Mouse (Mus musculus) heart, postnatal 36 days (tissue): ENCODE results near the gene Galk1. TPM values are rescaled to one million over a fixed set of nuclear protein-coding genes. Genes with fewer than 3 reads are reported as not detected.
"Not testable (repeated sequence)": the region's sequence is repeated elsewhere in the genome, so short reads cannot be mapped to it uniquely, and the experiment has no call there.

Experiments
- DNase-seq, 2 experiments: peaks; one replicate each; pipeline ENCODE4 v3.0.0; 2021 to 2022
- intact Hi-C: fragments of 180-260 bp; cut with DNase I; formaldehyde crosslinking; loops from one replicate; pipeline ENCODE4 v1.15.1; 2025
- total RNA-seq, 2 experiments: library from RNA; stranded (reverse); gene quantifications; 2 replicates each; pipeline ENCODE4 v1.2.3; 2021

Gene Galk1
- total RNA-seq, 2 experiments from 2014 or later = 12.8 to 19.3 TPM

GRCm38 (mm10) chr11:116030898-116031845 is 18.7 kb upstream of the Galk1 start:
- intact Hi-C loops = loop anchor here (1.0 to 2.0 kb wide), 2 partner anchors 55 to 100 kb away; partner anchors contain the start of genes Trim65 and Wbp2
- no peak for DNase-seq

- DNase-seq = peak; percentile 96 to 98
- intact Hi-C loops = loop anchor here (1.0 to 2.0 kb wide), 2 partner anchors 56 to 101 kb away; partner anchors contain the start of genes Trim65 and Wbp2
These were observed 17.8 kb upstream of the Galk1 start, which contains the start of gene Unk for GRCm38 (mm10) chr11:116030088-116030897. Unk (plus strand) TSS chr11:116030322.

- DNase-seq = no peak
- intact Hi-C loops = no loop called here
These were observed 16.8 kb upstream of the Galk1 start for GRCm38 (mm10) chr11:116029086-116029865.

- no peak for DNase-seq
These were observed 15.8 kb upstream of the Galk1 start for GRCm38 (mm10) chr11:116028177-116028865.

GRCm38 (mm10) chr11:116027756-116028155 is 15.2 kb upstream of the Galk1 start, which contains the start of gene H3f3b:
H3f3b (minus strand) TSS chr11:116027962.
- intact Hi-C loops = no loop called here
- DNase-seq = no peak

More at GRCm38 (mm10) chr11:116028177-116028865, 15.8 kb upstream of the Galk1 start:
- intact Hi-C loops = no loop called here

- intact Hi-C loops = no loop called here
These were observed 12.7 kb upstream of the Galk1 start for GRCm38 (mm10) chr11:116025056-116025845.

GRCm38 (mm10) chr11:116024356-116024808 is 11.9 kb upstream of the Galk1 start:
- DNase-seq = peak; percentile 90 to 94
- intact Hi-C loops = no loop called here

More at GRCm38 (mm10) chr11:116025056-116025845, 12.7 kb upstream of the Galk1 start:
- DNase-seq = no peak

- peak; percentile 77 to 89 for DNase-seq
- intact Hi-C loops = no loop called here
These were observed 11.3 kb upstream of the Galk1 start for GRCm38 (mm10) chr11:116023771-116024355.

GRCm38 (mm10) chr11:116023074-116023770 is 10.7 kb upstream of the Galk1 start:
- intact Hi-C loops, DNase-seq: not testable (repeated sequence)

GRCm38 (mm10) chr11:116022256-116022780 is 9.8 kb upstream of the Galk1 start:
- intact Hi-C loops = no loop called here

GRCm38 (mm10) chr11:116021328-116022220 is 9.1 kb upstream of the Galk1 start:
- intact Hi-C loops = no loop called here
- DNase-seq = no peak

More at GRCm38 (mm10) chr11:116022256-116022780, 9.8 kb upstream of the Galk1 start:
- no peak for DNase-seq

- intact Hi-C loops = no loop called here
- DNase-seq = no peak
These were observed 8.0 kb upstream of the Galk1 start for GRCm38 (mm10) chr11:116020519-116020922.

- DNase-seq = no peak
- intact Hi-C loops = no loop called here
These were observed 7.5 kb upstream of the Galk1 start for GRCm38 (mm10) chr11:116019976-116020411.

- no peak for DNase-seq
- intact Hi-C loops = no loop called here
These were observed 6.9 kb upstream of the Galk1 start for GRCm38 (mm10) chr11:116019360-116019791.

- intact Hi-C loops, DNase-seq: not testable (repeated sequence)
These were observed 6.3 kb upstream of the Galk1 start for GRCm38 (mm10) chr11:116018867-116019266.

GRCm38 (mm10) chr11:116018106-116018505 is 5.6 kb upstream of the Galk1 start:
- intact Hi-C loops = no loop called here

More at GRCm38 (mm10) chr11:116018106-116018505, 5.6 kb upstream of the Galk1 start:
- peak in 1 of 2 experiments; percentile 42 for DNase-seq
